Mouse (Mus musculus): Measurements from ENCODE around the gene Tspan31. TPM values are rescaled to one million over a fixed set of nuclear protein-coding genes. Genes with fewer than 3 reads are reported as not detected.

Gene Tspan31
- polyA plus RNA-seq, 1 experiment from 2014 or later: 130 TPM

DNA sequence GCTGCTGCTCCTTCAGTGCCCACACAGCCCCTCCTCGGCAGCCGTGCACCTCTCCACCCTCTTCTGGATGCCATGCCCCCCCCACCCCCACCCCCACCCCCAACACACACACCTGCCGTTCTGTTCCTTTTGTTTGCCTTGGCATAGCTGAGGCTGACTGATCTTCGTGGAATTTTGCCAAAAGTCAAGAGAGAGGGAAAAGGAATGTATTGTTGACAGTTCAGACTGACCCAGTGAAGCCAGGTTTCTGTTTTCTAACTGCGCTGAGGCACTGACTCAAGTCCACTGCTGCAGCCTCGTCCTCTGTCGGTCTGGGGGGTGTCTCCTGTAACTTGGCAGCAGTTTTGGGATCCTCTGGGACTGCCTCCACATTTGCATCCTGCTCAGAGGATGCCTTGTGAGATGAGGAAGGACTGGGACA, 24.3 kb upstream of the Tspan31 start:
- Histone ChIP-seq H3K27ac (ENCODE audit: low read depth) (peak overlapping the region; percentile 82), H3K9ac (no peak overlapping the region), H3K4me3 (ENCODE audit: low read depth, low read length) (no peak overlapping the region), H3K27me3 (ENCODE audit: insufficient read depth, low read length) (peaks cover 35% of the 10 kb centered on the region), H3K9me3 (ENCODE audit: low read depth, low read length) (no peaks in the 10 kb centered on the region), H3K4me1 (ENCODE audit: insufficient read depth) (peaks cover 20% of the 10 kb centered on the region), H3K4me2 (peak overlapping the region; percentile 25; the same call in 1 of the 2 replicates), H3K36me3 (ENCODE audit: insufficient read depth) (peaks cover 34% of the 10 kb centered on the region)
- 32% methylated on average over 7 of the region's 7 CpGs for WGBS
- peak; percentile 84 for DNase-seq
- no peak for TF ChIP-seq CTCF (IDR thresholded peaks at IDR 0.05; ENCODE audit: low read depth)
- peak; percentile 73 for ATAC-seq (ENCODE audit: insufficient read depth)

DNA sequence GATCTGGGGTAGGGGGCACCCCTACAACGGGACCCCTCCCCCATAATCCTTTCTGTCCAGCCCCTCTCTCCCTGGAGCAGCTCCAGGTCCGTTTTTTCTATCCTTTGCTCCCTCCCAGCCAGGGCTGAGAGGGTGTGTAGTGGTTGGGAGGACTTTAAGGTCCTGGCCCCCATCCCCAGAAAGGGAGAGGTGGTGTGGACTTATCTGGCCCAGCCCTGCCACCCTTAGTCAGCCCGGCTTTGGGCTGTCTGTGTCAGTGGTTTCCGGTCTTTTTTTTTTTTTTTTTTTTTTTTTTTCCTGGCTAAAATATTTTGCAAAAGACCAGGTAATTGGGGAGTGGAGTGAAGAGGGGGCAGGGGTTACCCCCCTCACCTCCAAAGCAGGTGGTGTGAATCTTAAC, 22.7 kb upstream of the Tspan31 start:
- ATAC-seq (ENCODE audit: insufficient read depth) (no peak), DNase-seq (no peak)
- H3K9ac ChIP-seq: no peak overlapping the region
- H3K4me2 ChIP-seq: no peak overlapping the region
- no peaks in the 10 kb centered on the region for H3K9me3 ChIP-seq (ENCODE audit: low read depth, low read length)
- peaks cover 21% of the 10 kb centered on the region; the same call in 1 of the 2 replicates for H3K36me3 ChIP-seq (ENCODE audit: insufficient read depth)
- peaks cover 20% of the 10 kb centered on the region for H3K4me1 ChIP-seq (ENCODE audit: insufficient read depth)
- H3K27me3 ChIP-seq (ENCODE audit: insufficient read depth, low read length): peaks cover 44% of the 10 kb centered on the region
- 33% methylated on average over 4 of the region's 4 CpGs for WGBS
- TF ChIP-seq CTCF (IDR thresholded peaks at IDR 0.05; ENCODE audit: low read depth): no peak
- no peak overlapping the region for H3K4me3 ChIP-seq (ENCODE audit: low read depth, low read length)
- no peak overlapping the region for H3K27ac ChIP-seq (ENCODE audit: low read depth)

GRCm38 (mm10) chr10:127091507-127092396, 21.7 kb upstream of the Tspan31 start:
- 8% methylated on average over 48 of the region's 51 CpGs for WGBS
- DNase-seq: no peak
- ATAC-seq (ENCODE audit: insufficient read depth): peak; percentile 13

GRCm38 (mm10) chr10:127090560-127091411, 20.7 kb upstream of the Tspan31 start:
- ATAC-seq (ENCODE audit: insufficient read depth) (peak; percentile 11; the same call in 1 of the 2 replicates), DNase-seq (peak; percentile 79)
- TF ChIP-seq CTCF (IDR thresholded peaks at IDR 0.05; ENCODE audit: low read depth): no peak
- peak overlapping the region; percentile 24 for H3K4me3 ChIP-seq (ENCODE audit: low read depth, low read length)
- peaks cover 20% of the 10 kb centered on the region for H3K4me1 ChIP-seq (ENCODE audit: insufficient read depth)
- H3K4me2 ChIP-seq: peak overlapping the region; percentile 50
- no peak overlapping the region for H3K9ac ChIP-seq
- H3K36me3 ChIP-seq (ENCODE audit: insufficient read depth): peaks cover 6% of the 10 kb centered on the region; the same call in 1 of the 2 replicates
- H3K27me3 ChIP-seq (ENCODE audit: insufficient read depth, low read length): peaks cover 44% of the 10 kb centered on the region
- H3K27ac ChIP-seq (ENCODE audit: low read depth): no peak overlapping the region
- no peaks in the 10 kb centered on the region for H3K9me3 ChIP-seq (ENCODE audit: low read depth, low read length)
- WGBS: 9% methylated on average over 57 of the region's 57 CpGs

More at GRCm38 (mm10) chr10:127091507-127092396, 21.7 kb upstream of the Tspan31 start:
- H3K36me3 ChIP-seq (ENCODE audit: insufficient read depth): peaks cover 15% of the 10 kb centered on the region; the same call in 1 of the 2 replicates
- peaks cover 44% of the 10 kb centered on the region for H3K27me3 ChIP-seq (ENCODE audit: insufficient read depth, low read length)
- H3K27ac ChIP-seq (ENCODE audit: low read depth): no peak overlapping the region
- no peaks in the 10 kb centered on the region for H3K9me3 ChIP-seq (ENCODE audit: low read depth, low read length)
- peak overlapping the region; percentile 24 for H3K4me3 ChIP-seq (ENCODE audit: low read depth, low read length)
- TF ChIP-seq CTCF (IDR thresholded peaks at IDR 0.05; ENCODE audit: low read depth): no peak
- H3K4me2 ChIP-seq: peak overlapping the region; percentile 50
- no peak overlapping the region for H3K9ac ChIP-seq
- H3K4me1 ChIP-seq (ENCODE audit: insufficient read depth): peaks cover 20% of the 10 kb centered on the region

DNA sequence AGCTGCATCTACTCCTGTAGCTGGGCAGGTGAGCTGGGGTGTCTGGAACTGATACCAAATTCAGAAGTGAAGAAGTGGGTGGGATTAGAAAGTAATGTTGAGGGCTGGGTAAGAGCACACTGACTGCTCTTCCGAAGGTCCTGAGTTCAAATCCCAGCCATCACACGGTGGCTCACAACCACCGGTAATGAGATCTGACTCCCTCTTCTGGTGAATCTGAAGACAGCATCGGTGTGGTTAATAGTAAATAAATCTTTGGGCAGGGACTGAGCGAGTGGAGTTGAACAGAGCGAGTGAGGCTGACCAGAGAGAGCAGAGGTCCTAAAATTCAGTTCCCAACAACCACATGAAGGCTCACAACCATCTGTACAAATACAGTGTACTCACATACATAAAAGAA, 15.6 kb upstream of the Tspan31 start:
- Histone ChIP-seq H3K27me3 (ENCODE audit: insufficient read depth, low read length) (peaks cover 58% of the 10 kb centered on the region), H3K27ac (ENCODE audit: low read depth) (no peak overlapping the region)
- 58% methylated on average over 6 of the region's 6 CpGs for WGBS

GRCm38 (mm10) chr10:127085052-127085451, 15.0 kb upstream of the Tspan31 start:
- ATAC-seq (ENCODE audit: insufficient read depth): no peak
- TF ChIP-seq CTCF (IDR thresholded peaks at IDR 0.05; ENCODE audit: low read depth): no peak
- 75% methylated on average over 9 of the region's 9 CpGs for WGBS
- no peaks in the 10 kb centered on the region for H3K36me3 ChIP-seq (ENCODE audit: insufficient read depth)
- H3K4me2 ChIP-seq: no peak overlapping the region
- no peak for DNase-seq
- H3K27ac ChIP-seq (ENCODE audit: low read depth): no peak overlapping the region
- H3K4me3 ChIP-seq (ENCODE audit: low read depth, low read length): no peak overlapping the region
- H3K9me3 ChIP-seq (ENCODE audit: low read depth, low read length): no peaks in the 10 kb centered on the region
- peaks cover 58% of the 10 kb centered on the region for H3K27me3 ChIP-seq (ENCODE audit: insufficient read depth, low read length)
- H3K9ac ChIP-seq: no peak overlapping the region
- 0 out of 2 replicates have a peak, but pooled peaks cover 3% of the 10 kb centered on the region for H3K4me1 ChIP-seq (ENCODE audit: insufficient read depth)

More for the DNA sequence above, 15.6 kb upstream of the Tspan31 start:
- Histone ChIP-seq H3K36me3 (ENCODE audit: insufficient read depth) (no peaks in the 10 kb centered on the region), H3K9ac (no peak overlapping the region), H3K9me3 (ENCODE audit: low read depth, low read length) (no peaks in the 10 kb centered on the region), H3K4me1 (ENCODE audit: insufficient read depth) (0 out of 2 replicates have a peak, but pooled peaks cover 4% of the 10 kb centered on the region), H3K4me2 (no peak overlapping the region), H3K4me3 (ENCODE audit: low read depth, low read length) (no peak overlapping the region)
- TF ChIP-seq CTCF (IDR thresholded peaks at IDR 0.05; ENCODE audit: low read depth): no peak
- DNase-seq (no peak), ATAC-seq (ENCODE audit: insufficient read depth) (no peak)
